Mouse (Mus musculus): ENCODE data around the gene Emp2.
"Not testable (repeated sequence)": the region's sequence is repeated elsewhere in the genome, so short reads cannot be mapped to it uniquely, and the experiment has no call there.

Emp2 gene

GRCm38 (mm10) chr16:10316493-10317196 lies 2.9 kb upstream of the Emp2 start:
- DNase-seq = no peak

- DNase-seq = no peak
Measured at GRCm38 (mm10) chr16:10313226-10313625, 542 bp downstream of the Emp2 start.

- no peak for DNase-seq
Measured at GRCm38 (mm10) chr16:10311989-10312388, 1.8 kb downstream of the Emp2 start.

GRCm38 (mm10) chr16:10311086-10311485 lies 2.7 kb downstream of the Emp2 start:
- no peak for DNase-seq

- no peak for DNase-seq
Measured at GRCm38 (mm10) chr16:10310507-10310906, 3.3 kb downstream of the Emp2 start.

GRCm38 (mm10) chr16:10307351-10307750 lies 6.4 kb downstream of the Emp2 start:
- no peak for DNase-seq

- no peak for DNase-seq
Measured at GRCm38 (mm10) chr16:10306101-10306500, 7.7 kb downstream of the Emp2 start.

- no peak for DNase-seq
Measured at GRCm38 (mm10) chr16:10301337-10301736, 12.4 kb downstream of the Emp2 start.

GRCm38 (mm10) chr16:10300231-10301186 lies 13.3 kb downstream of the Emp2 start:
- no peak for DNase-seq

GRCm38 (mm10) chr16:10299637-10300036 lies 14.1 kb downstream of the Emp2 start:
- no peak for DNase-seq

- no peak for DNase-seq
Measured at GRCm38 (mm10) chr16:10297696-10298644, 15.8 kb downstream of the Emp2 start.

GRCm38 (mm10) chr16:10288115-10288514 lies 25.7 kb downstream of the Emp2 start:
- DNase-seq = no peak

- no peak for DNase-seq
Measured at GRCm38 (mm10) chr16:10286513-10287268, 27.1 kb downstream of the Emp2 start.

GRCm38 (mm10) chr16:10281890-10282289 lies 31.9 kb downstream of the Emp2 start:
- no peak for DNase-seq

GRCm38 (mm10) chr16:10280286-10280951 lies 33.3 kb downstream of the Emp2 start:
- DNase-seq = peak; percentile 78

GRCm38 (mm10) chr16:10276778-10277177 lies 37.0 kb downstream of the Emp2 start:
- not testable (repeated sequence) for DNase-seq

GRCm38 (mm10) chr16:10274465-10274864 lies 39.3 kb downstream of the Emp2 start:
- no peak for DNase-seq

GRCm38 (mm10) chr16:10272256-10272655 lies 41.5 kb downstream of the Emp2 start:
- peak; percentile 26 for DNase-seq

GRCm38 (mm10) chr16:10253993-10254392 lies 59.8 kb downstream of the Emp2 start:
- DNase-seq = no peak

GRCm38 (mm10) chr16:10236601-10237000 lies 77.2 kb downstream of the Emp2 start:
- DNase-seq = no peak
